Mouse (Mus musculus) lung, embryonic 14.5 days (tissue): ENCODE measurements around the gene Fam187a. TPM values are rescaled to one million over a fixed set of nuclear protein-coding genes. Genes with fewer than 3 reads are reported as not detected.

ENCODE experiments used
- ATAC-seq: fragments of 200-750 bp; cut with Nextera tagmentation; 2 replicates; pipeline ENCODE4 v1.8.0; 2017; ENCODE audit warnings: mild to moderate bottlenecking, moderate TSS enrichment, moderate library complexity; ENCODE audit not compliant: insufficient read depth
- DNase-seq: peaks from one replicate; pipeline ENCODE4 v3.0.0-alpha.2; 2015
- H3K27ac ChIP-seq: fragments of 300-500 bp; sonication (generic); 2 replicates; pipeline ENCODE4 v1.5.1; 2014; ENCODE audit warnings: low read depth, mild to moderate bottlenecking, moderate library complexity
- H3K27me3 ChIP-seq: fragments of 300-500 bp; sonication (generic); 2 replicates; pipeline ENCODE4 v1.6.1; 2014; ENCODE audit warnings: low read length, control low read depth; ENCODE audit not compliant: insufficient read depth
- H3K36me3 ChIP-seq: fragments of 300-500 bp; sonication (generic); 2 replicates; pipeline ENCODE4 v1.6.1; 2014; ENCODE audit warnings: control low read depth; ENCODE audit not compliant: insufficient read depth
- H3K4me1 ChIP-seq: fragments of 300-500 bp; sonication (generic); 2 replicates; pipeline ENCODE4 v1.6.1; 2014; ENCODE audit warnings: antibody characterized with exemption, control low read depth; ENCODE audit not compliant: insufficient read depth
- H3K4me2 ChIP-seq: fragments of 300-500 bp; sonication (generic); 2 replicates; pipeline ENCODE4 v1.6.1; 2014; ENCODE audit warnings: mild to moderate bottlenecking
- H3K4me3 ChIP-seq: fragments of 300-500 bp; sonication (generic); 2 replicates; pipeline ENCODE4 v1.5.1; 2014; ENCODE audit warnings: low read depth, low read length
- H3K9ac ChIP-seq: fragments of 300-500 bp; sonication (generic); 2 replicates; pipeline ENCODE4 v1.6.1; 2014
- H3K9me3 ChIP-seq: fragments of 300-500 bp; sonication (generic); 2 replicates; pipeline ENCODE4 v1.6.1; 2016; ENCODE audit warnings: low read depth, low read length, control low read depth
- CTCF ChIP-seq: IDR thresholded peaks from 2 replicates; pipeline ENCODE4 v1.5.1; 2016; ENCODE audit warnings: antibody characterized with exemption, low read depth
- WGBS: fragments of 180-500 bp; shearing (Covaris S2); extraction: QIAGEN DNeasy Blood & Tissue Kit; methylation state at CpG from one replicate; pipeline ENCODE4 v1.1.7; 2014; 5-methylcytosine and 5-hydroxymethylcytosine counted together
- polyA plus RNA-seq: library from polyadenylated mRNA; unstranded; fragments of >200 nt; fragmentation: Nextera tagmentation; extraction: Ambion mirVana; gene quantifications from 2 replicates; pipeline ENCODE4 v1.2.1, GENCODE M21; 2014

The Fam187a gene
- polyA plus RNA-seq, 1 experiment from 2014 or later = not detected

- H3K9ac ChIP-seq = peak overlapping the region; percentile 47
- H3K27ac ChIP-seq = no peak overlapping the region
- ATAC-seq (peak; percentile 89), DNase-seq (peak; percentile 85)
- H3K36me3 ChIP-seq = no peaks in the 10 kb centered on the region
- peak; percentile 92 for TF ChIP-seq CTCF
- H3K27me3 ChIP-seq = peaks cover 20% of the 10 kb centered on the region
- peak overlapping the region; percentile 69 for H3K4me2 ChIP-seq
- no peaks in the 10 kb centered on the region for H3K9me3 ChIP-seq
- H3K4me1 ChIP-seq = no peaks in the 10 kb centered on the region
- WGBS = 2% methylated on average over 43 of the region's 43 CpGs
- H3K4me3 ChIP-seq = peak overlapping the region; percentile 31
Measured at GRCm38 (mm10) chr11:102893015-102893651, 8.2 kb downstream of the Fam187a start.

DNA sequence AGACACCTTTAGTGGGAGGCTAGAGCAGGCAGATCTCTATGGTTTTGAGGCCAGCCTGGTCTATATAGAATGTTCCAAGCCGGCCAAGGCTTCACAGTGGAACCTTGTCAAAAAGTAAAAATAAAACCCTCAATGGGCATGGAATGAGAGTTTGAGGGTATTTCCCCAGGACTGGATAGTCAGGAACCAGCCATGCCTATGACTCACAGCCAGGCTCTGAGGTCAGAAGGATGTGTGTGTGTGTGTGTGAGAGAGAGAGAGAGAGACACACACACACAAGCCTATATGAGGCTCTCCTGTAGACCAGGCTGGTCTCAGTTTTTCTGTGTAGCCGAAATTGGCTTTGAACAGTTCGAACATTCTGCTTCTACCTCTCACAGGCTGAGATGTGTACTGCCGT is 9.7 kb downstream of the Fam187a start:
- H3K4me2 ChIP-seq = no peak overlapping the region
- ATAC-seq = no peak
- TF ChIP-seq CTCF = no peak
- no peak overlapping the region; the same call in 1 of the 2 replicates for H3K4me3 ChIP-seq
- H3K9me3 ChIP-seq = no peaks in the 10 kb centered on the region
- H3K4me1 ChIP-seq = no peaks in the 10 kb centered on the region
- H3K27me3 ChIP-seq = peaks cover 20% of the 10 kb centered on the region
- H3K36me3 ChIP-seq = no peaks in the 10 kb centered on the region
- no peak for DNase-seq
- no peak overlapping the region for H3K27ac ChIP-seq
- no peak overlapping the region for H3K9ac ChIP-seq
- 83% methylated on average over 4 of the region's 4 CpGs for WGBS

- H3K4me1 ChIP-seq = no peaks in the 10 kb centered on the region
- no peak for TF ChIP-seq CTCF
- H3K9me3 ChIP-seq = no peaks in the 10 kb centered on the region
- 0 out of 2 replicates have a peak overlapping the region, but pooled peaks have one; percentile 24 for H3K9ac ChIP-seq
- H3K27me3 ChIP-seq = peaks cover 20% of the 10 kb centered on the region
- DNase-seq (no peak), ATAC-seq (no peak)
- H3K36me3 ChIP-seq = no peaks in the 10 kb centered on the region
- H3K4me2 ChIP-seq = no peak overlapping the region
- no peak overlapping the region for H3K27ac ChIP-seq
- 32% methylated on average over 9 of the region's 9 CpGs for WGBS
- H3K4me3 ChIP-seq = no peak overlapping the region; the same call in 1 of the 2 replicates
Measured at GRCm38 (mm10) chr11:102895779-102896178, 10.8 kb downstream of the Fam187a start.

DNA sequence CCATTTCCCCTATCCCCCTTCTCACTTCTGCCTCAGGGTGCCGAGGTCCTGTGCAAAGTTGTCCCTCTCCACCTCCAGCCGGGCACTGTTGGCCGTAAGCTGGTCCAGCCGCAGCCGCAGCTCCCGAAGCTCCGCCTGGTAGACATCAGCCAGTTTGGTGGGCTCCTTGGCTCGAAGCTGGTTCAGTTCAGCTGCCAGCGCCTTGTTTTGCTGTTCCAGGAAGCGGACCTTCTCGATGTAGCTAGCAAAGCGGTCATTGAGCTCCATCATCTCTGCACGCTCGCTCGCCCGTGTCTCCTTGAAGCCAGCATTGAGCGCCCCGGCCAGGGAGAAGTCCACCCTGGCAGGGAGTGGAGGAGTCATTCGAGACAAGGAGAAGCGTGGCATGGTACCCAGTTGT is 11.7 kb downstream of the Fam187a start:
- H3K9me3 ChIP-seq = no peaks in the 10 kb centered on the region
- H3K4me1 ChIP-seq = no peaks in the 10 kb centered on the region
- ATAC-seq (no peak), DNase-seq (no peak)
- no peak overlapping the region for H3K4me2 ChIP-seq
- H3K27me3 ChIP-seq = peaks cover 20% of the 10 kb centered on the region
- no peak overlapping the region for H3K4me3 ChIP-seq
- no peak for TF ChIP-seq CTCF
- H3K36me3 ChIP-seq = no peaks in the 10 kb centered on the region
- no peak overlapping the region for H3K9ac ChIP-seq
- no peak overlapping the region for H3K27ac ChIP-seq
- WGBS = 62% methylated on average over 20 of the region's 20 CpGs

- Histone ChIP-seq H3K4me1 (no peaks in the 10 kb centered on the region), H3K4me3 (no peak overlapping the region), H3K4me2 (no peak overlapping the region), H3K27me3 (peaks cover 11% of the 10 kb centered on the region), H3K9ac (no peak overlapping the region), H3K9me3 (no peaks in the 10 kb centered on the region), H3K27ac (no peak overlapping the region), H3K36me3 (no peaks in the 10 kb centered on the region)
- WGBS = 73% methylated on average over 9 of the region's 9 CpGs
- ATAC-seq (no peak), DNase-seq (no peak)
- no peak for TF ChIP-seq CTCF
Measured at GRCm38 (mm10) chr11:102898408-102898807, 13.4 kb downstream of the Fam187a start.

- no peak within 1 kb of the TSS for H3K4me3 ChIP-seq
- peaks cover 11% of the 10 kb centered on the region for H3K36me3 ChIP-seq
- H3K4me2 ChIP-seq = no peak within 1 kb of the TSS
- peak; percentile 46 for ATAC-seq
- DNase-seq = peak; percentile 95
- peak; percentile 98 for TF ChIP-seq CTCF
- no peaks in the 10 kb centered on the region; the same call in 1 of the 2 replicates for H3K27me3 ChIP-seq
- WGBS = 11% methylated on average over 7 of the region's 7 CpGs
- H3K27ac ChIP-seq = no peak within 1 kb of the TSS
- H3K9me3 ChIP-seq = no peaks in the 10 kb centered on the region
- H3K4me1 ChIP-seq = no peaks in the 10 kb centered on the region
- no peak within 1 kb of the TSS for H3K9ac ChIP-seq
Measured at GRCm38 (mm10) chr11:102900763-102901162, 15.8 kb downstream of the Fam187a start, which contains the start of gene Gfap. Gene Gfap, minus strand, starts transcription at chr11:102900912.

DNA sequence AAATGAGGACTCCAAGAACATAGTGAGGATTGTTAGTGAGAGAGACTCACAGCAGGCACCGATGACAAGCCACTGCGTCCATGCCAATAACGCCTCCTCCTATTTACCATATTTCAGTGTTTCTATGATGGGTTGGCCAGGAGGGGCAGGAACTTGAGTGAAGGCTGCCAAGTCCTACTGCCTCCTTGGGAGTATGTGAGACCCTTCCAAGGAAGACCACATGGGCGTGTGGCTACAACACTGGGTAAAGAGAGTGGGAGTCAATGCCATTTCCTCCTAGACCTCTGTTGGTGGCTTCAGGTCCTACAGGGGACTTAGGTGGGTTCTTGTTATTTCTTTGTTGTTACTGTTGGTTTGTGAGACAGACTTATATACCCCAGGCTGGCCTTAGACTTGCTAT is 16.2 kb downstream of the Fam187a start:
- H3K36me3 ChIP-seq = peaks cover 15% of the 10 kb centered on the region
- no peak overlapping the region for H3K27ac ChIP-seq
- DNase-seq (no peak), ATAC-seq (peak; percentile 39)
- H3K27me3 ChIP-seq = no peaks in the 10 kb centered on the region; the same call in 1 of the 2 replicates
- H3K4me3 ChIP-seq = no peak overlapping the region
- no peak overlapping the region for H3K9ac ChIP-seq
- no peak for TF ChIP-seq CTCF
- H3K4me2 ChIP-seq = no peak overlapping the region
- H3K9me3 ChIP-seq = no peaks in the 10 kb centered on the region
- 44% methylated on average over 4 of the region's 4 CpGs for WGBS
- H3K4me1 ChIP-seq = no peaks in the 10 kb centered on the region
